Mouse (Mus musculus): ENCODE results near the gene Xirp1. TPM values are rescaled to one million over a fixed set of nuclear protein-coding genes. Genes with fewer than 3 reads are reported as not detected.

The Xirp1 gene
- polyA plus RNA-seq, 1 experiment, result not detected

- no peak for TF ChIP-seq GATA1 (IDR thresholded peaks at IDR 0.05; ENCODE audit: low read length)
Observed at GRCm38 (mm10) chr9:119970763-119971656, 52.4 kb downstream of the Xirp1 start.

GRCm38 (mm10) chr9:119970221-119970620 is 53.2 kb downstream of the Xirp1 start:
- no peak for TF ChIP-seq GATA1 (IDR thresholded peaks at IDR 0.05; ENCODE audit: low read length)

- TF ChIP-seq GATA1 (IDR thresholded peaks at IDR 0.05; ENCODE audit: low read length), result no peak
Observed at GRCm38 (mm10) chr9:119969811-119970210, 53.6 kb downstream of the Xirp1 start.

GRCm38 (mm10) chr9:119966221-119966910 is 57.0 kb downstream of the Xirp1 start:
- no peak for TF ChIP-seq GATA1 (IDR thresholded peaks at IDR 0.05; ENCODE audit: low read length)

GRCm38 (mm10) chr9:119965186-119965585 is 58.2 kb downstream of the Xirp1 start:
- TF ChIP-seq GATA1 (IDR thresholded peaks at IDR 0.05; ENCODE audit: low read length), result no peak

- no peak for TF ChIP-seq GATA1 (IDR thresholded peaks at IDR 0.05; ENCODE audit: low read length)
Observed at GRCm38 (mm10) chr9:119964206-119964605, 59.2 kb downstream of the Xirp1 start.

Other genes starting within 250 kb of the Xirp1 start
- not detected in 2 replicates for gene Scn11a, start 198.1 kb downstream of the Xirp1 start, polyA plus RNA-seq (2012)
- 29.0 and 29.5 TPM in 2 replicates for gene Wdr48, start 128.7 kb downstream of the Xirp1 start, polyA plus RNA-seq (2012)
- gene Gorasp1, start 86.0 kb downstream of the Xirp1 start, polyA plus RNA-seq (2012), result 27.8 and 34.7 TPM in 2 replicates
- 0.03 TPM in 1 of 2 replicates, not detected in the other for gene Ttc21a, start 86.0 kb downstream of the Xirp1 start, polyA plus RNA-seq (2012)
- gene Csrnp1, start 38.9 kb downstream of the Xirp1 start, polyA plus RNA-seq (2012), result 33.4 and 36.8 TPM in 2 replicates
- not detected in 2 replicates for gene Cx3cr1, start 46.3 kb upstream of the Xirp1 start, polyA plus RNA-seq (2012)
- gene Ccr8, start 68.5 kb upstream of the Xirp1 start, polyA plus RNA-seq (2012), result not detected in 2 replicates
- gene Slc25a38, start 86.8 kb upstream of the Xirp1 start, polyA plus RNA-seq (2012), result 70.4 and 90.9 TPM in 2 replicates
- 2,255 and 20,590 TPM in 2 replicates for gene Rpsa, start 104.1 kb upstream of the Xirp1 start, polyA plus RNA-seq (2012)
- not detected in 2 replicates for gene Mobp, start 126.1 kb upstream of the Xirp1 start, polyA plus RNA-seq (2012)

Data from G1E-ER4 (cell line).